ENCODE assay signal across 27 mouse cellular contexts in genomic region chr3:83728223-83728622, GRCm38 (mm10). TPM values are rescaled to one million over a fixed set of nuclear protein-coding genes. Genes with fewer than 3 reads are reported as not detected.
DNase-seq lines count a peak whose midpoint lies in the region; ATAC-seq and TF ChIP-seq lines count a peak whose summit lies in the region.
"Had no signal": no experiment of that assay in that cellular context is flagged by ENCODE, and none has a peak within 500 bp of the region (broad histone marks: within the 10 kb centered on the region; RNA-seq: fewer than 3 reads in every experiment).

No protein-coding gene starts in this region.

- no peak for ATAC-seq in liver, embryonic 11.5 days (replicated peaks; ENCODE audit: low FRiP score)
- peak; percentile 60 for ATAC-seq in lung, embryonic 16.5 days (ENCODE audit: low read depth)
- ATAC-seq: CD4-positive, CD25-positive, alpha-beta regulatory T cell, adult 4 months; forebrain, embryonic 13.5 days; forebrain, embryonic 16.5 days had no signal

- no peaks in the 10 kb centered on the region for H3K79me2 ChIP-seq in liver, adult 2 months (ENCODE audit: control insufficient read depth, insufficient read depth, low read length)

- H3K27ac ChIP-seq in kidney, adult 2 months (ENCODE audit: insufficient read depth, low read depth, low read length) = no peak overlapping the region
- H3K27ac ChIP-seq in liver, adult 2 months (replicated peaks; ENCODE audit: insufficient read depth, low read depth, low read length) = no peak overlapping the region
- no peak overlapping the region for H3K27ac ChIP-seq in liver, embryonic 11.5 days (ENCODE audit: low read depth, low read length)
- H3K27ac ChIP-seq in lung, embryonic 16.5 days (ENCODE audit: low read length) = 0 out of 2 replicates have a peak overlapping the region, but pooled peaks have one; percentile 11
- H3K27ac ChIP-seq: embryonic facial prominence, embryonic 13.5 days; forebrain, embryonic 10.5 days; forebrain, embryonic 13.5 days; gastrocnemius, adult 2 months; hindbrain, embryonic 12.5 days; hindbrain, embryonic 15.5 days had no signal

- peak; percentile 16 for DNase-seq in kidney, adult 2 months
- no peak for DNase-seq in kidney, adult 11 months
- DNase-seq in liver, adult 2 months (ENCODE audit: extremely low read depth, low read depth, low spot score) = peak; percentile 53
- DNase-seq in liver, embryonic 11.5 days (ENCODE audit: low spot score) = no peak
- no peak for DNase-seq in lung, postnatal 4 days
- DNase-seq in gastrocnemius, adult 18-20 months (ENCODE audit: low spot score) = no peak
- DNase-seq: adrenal gland, adult 2 months; adrenal gland, postnatal 14 days; cerebellum, adult 11 months; cerebellum, adult 2 months; cerebellum, adult 9-11 months; cerebellum, postnatal 25 days; gastrocnemius, adult 2 months; gastrocnemius, postnatal 14 days; heart, adult 11 months had no signal

- H3K36me3 ChIP-seq in kidney, adult 2 months (ENCODE audit: control insufficient read depth, insufficient read depth, low read length) = no peaks in the 10 kb centered on the region
- no peaks in the 10 kb centered on the region for H3K36me3 ChIP-seq in liver, adult 2 months (ENCODE audit: control insufficient read depth, insufficient read depth, low read length)
- H3K36me3 ChIP-seq in liver, embryonic 11.5 days (ENCODE audit: control insufficient read depth, insufficient read depth, low read length) = no peaks in the 10 kb centered on the region
- H3K36me3 ChIP-seq in lung, embryonic 16.5 days (ENCODE audit: control insufficient read depth, insufficient read depth, low read length) = no peaks in the 10 kb centered on the region
- H3K36me3 ChIP-seq: embryonic facial prominence, embryonic 13.5 days; forebrain, embryonic 10.5 days; hindbrain, embryonic 12.5 days; hindbrain, embryonic 15.5 days had no signal

- H3K9ac ChIP-seq in liver, adult 2 months (ENCODE audit: low read depth, low read length) = no peak overlapping the region
- H3K9ac ChIP-seq in liver, embryonic 11.5 days (ENCODE audit: low read depth, low read length) = no peak overlapping the region
- no peak overlapping the region for H3K9ac ChIP-seq in lung, embryonic 16.5 days (ENCODE audit: low read length)
- H3K9ac ChIP-seq: embryonic facial prominence, embryonic 13.5 days; forebrain, embryonic 13.5 days; hindbrain, embryonic 12.5 days; hindbrain, embryonic 15.5 days had no signal

- TF ChIP-seq POLR2A in kidney, adult 2 months (IDR thresholded peaks at IDR 0.05; ENCODE audit: low read depth, low read length) = no peak
- no peak for TF ChIP-seq POLR2A in liver, adult 2 months (IDR thresholded peaks at IDR 0.05; ENCODE audit: extremely low read depth, insufficient read depth, low read length)

- H3K4me3 ChIP-seq in kidney, adult 2 months (ENCODE audit: insufficient read depth, low read depth, low read length) = no peak overlapping the region
- H3K4me3 ChIP-seq in liver, adult 2 months (ENCODE audit: insufficient read depth, low read depth, low read length) = no peak overlapping the region
- no peak overlapping the region for H3K4me3 ChIP-seq in liver, embryonic 11.5 days (ENCODE audit: low read depth, low read length)
- no peak overlapping the region for H3K4me3 ChIP-seq in lung, embryonic 16.5 days (ENCODE audit: low read length)
- H3K4me3 ChIP-seq: embryonic facial prominence, embryonic 13.5 days; forebrain, embryonic 10.5 days; forebrain, embryonic 13.5 days; gastrocnemius, adult 2 months; hindbrain, embryonic 12.5 days; hindbrain, embryonic 15.5 days had no signal

- no peaks in the 10 kb centered on the region for H3K27me3 ChIP-seq in kidney, adult 2 months (replicated peaks; ENCODE audit: control insufficient read depth, insufficient read depth, low read length)
- no peaks in the 10 kb centered on the region for H3K27me3 ChIP-seq in liver, adult 2 months (ENCODE audit: control insufficient read depth, insufficient read depth, low read length)
- H3K27me3 ChIP-seq in liver, embryonic 11.5 days (replicated peaks; ENCODE audit: control insufficient read depth, insufficient read depth, low read length) = no peaks in the 10 kb centered on the region
- H3K27me3 ChIP-seq in lung, embryonic 16.5 days (ENCODE audit: control insufficient read depth, insufficient read depth, low read depth, low read length) = no peaks in the 10 kb centered on the region
- H3K27me3 ChIP-seq: embryonic facial prominence, embryonic 13.5 days; forebrain, embryonic 13.5 days; hindbrain, embryonic 15.5 days had no signal

- H3K4me1 ChIP-seq in kidney, adult 2 months (ENCODE audit: control insufficient read depth, insufficient read depth, low read length) = no peaks in the 10 kb centered on the region
- H3K4me1 ChIP-seq in liver, adult 2 months (ENCODE audit: control insufficient read depth, insufficient read depth, low read length) = peaks cover 4% of the 10 kb centered on the region; the same call in 1 of the 2 replicates
- H3K4me1 ChIP-seq in liver, embryonic 11.5 days (replicated peaks; ENCODE audit: control insufficient read depth, insufficient read depth, low read length) = no peaks in the 10 kb centered on the region
- peaks cover 3% of the 10 kb centered on the region; the same call in 1 of the 2 replicates for H3K4me1 ChIP-seq in lung, embryonic 16.5 days (replicated peaks; ENCODE audit: control insufficient read depth, insufficient read depth, low read length)
- H3K4me1 ChIP-seq: forebrain, embryonic 13.5 days; hindbrain, embryonic 12.5 days; hindbrain, embryonic 15.5 days had no signal

- TF ChIP-seq CTCF in kidney, adult 2 months (conservative IDR thresholded peaks at IDR 0.05; ENCODE audit: insufficient read depth, insufficient read length, low read depth, low read length) = no peak
- no peak for TF ChIP-seq CTCF in liver, adult 2 months (IDR thresholded peaks at IDR 0.05; ENCODE audit: low read depth, low read length)

- H3K9me3 ChIP-seq in liver, embryonic 11.5 days (ENCODE audit: control insufficient read depth, low read length) = no peaks in the 10 kb centered on the region
- no peaks in the 10 kb centered on the region for H3K9me3 ChIP-seq in lung, embryonic 16.5 days (ENCODE audit: control insufficient read depth, low read length)
- H3K9me3 ChIP-seq: embryonic facial prominence, embryonic 13.5 days; forebrain, embryonic 10.5 days; forebrain, embryonic 13.5 days; hindbrain, embryonic 12.5 days; hindbrain, embryonic 15.5 days had no signal

- 47% methylated on average over 3 of the region's 3 CpGs for WGBS in kidney, adult 2 months
- 37% methylated on average over 3 of the region's 3 CpGs for WGBS in liver, adult 2 months
- 68% methylated on average over 3 of the region's 3 CpGs for WGBS in liver, embryonic 11.5 days
- WGBS in lung, embryonic 16.5 days = 34% methylated on average over 3 of the region's 3 CpGs

- no peak overlapping the region for H3K4me2 ChIP-seq in liver, embryonic 11.5 days
- no peak overlapping the region for H3K4me2 ChIP-seq in lung, embryonic 16.5 days (ENCODE audit: low read depth, low read length)
- H3K4me2 ChIP-seq: embryonic facial prominence, embryonic 13.5 days; forebrain, embryonic 13.5 days; heart, embryonic 11.5 days; hindbrain, embryonic 12.5 days; hindbrain, embryonic 15.5 days had no signal

RNA-seq across cellular contexts. Expression of gene Sfrp2, which starts 37.9 kb away (rescaled TPM):
- polyA plus RNA-seq in kidney, adult 2 months (2012; rRNA removed) = 14.0 and 30.5 TPM in 2 replicates
- total RNA-seq in liver, adult 2 months (2014; rRNA removed) = 0.27 TPM in 1 of 2 replicates, not detected in the other
- 0.22 TPM in 1 of 2 replicates, not detected in the other for polyA plus RNA-seq in liver, adult 2 months (2012; rRNA removed)
- polyA plus RNA-seq in liver, embryonic 11.5 days (2014; fragmentation: Nextera tagmentation; extraction: Ambion mirVana) = 26.4 and 27.7 TPM in 2 replicates
- 76.7 and 83.2 TPM in 2 replicates for polyA plus RNA-seq in lung, embryonic 16.5 days (2015; fragmentation: Nextera tagmentation; extraction: Ambion mirVana)
- total RNA-seq in gastrocnemius, adult 18-20 months (2021) = 1 to 10 TPM; 1.4 to 3.0 TPM
- total RNA-seq: common myeloid progenitor, adult 5-6 weeks; hematopoietic stem cell, adult 5-6 weeks; MEL had no signal

Comparison
In these comparisons a context has a peak if more than half of its experiments do, and no peak if none do; other contexts are left out.
1. DNase-seq: peak in kidney, adult 2 months (single experiment) and liver, adult 2 months (single experiment); none in kidney, adult 11 months (single experiment), liver, embryonic 11.5 days (single experiment), lung, postnatal 4 days (0 of 2) and gastrocnemius, adult 18-20 months (single experiment).
2. RNA of gene Sfrp2, which starts 37.9 kb away (polyA plus RNA-seq): 76.7 to 83.2 TPM in lung, embryonic 16.5 days, 26.4 to 27.7 TPM in liver, embryonic 11.5 days and 14.0 to 30.5 TPM in kidney, adult 2 months; 0.22 TPM in liver, adult 2 months; every median in the first group is over 10 times any median in the second.